Mouse (Mus musculus) liver, adult 2 months (tissue): ENCODE results near the gene Arhgap44. TPM values are rescaled to one million over a fixed set of nuclear protein-coding genes. Genes with fewer than 3 reads are reported as not detected.

Experiments
- DNase-seq: peaks from one replicate; pipeline ENCODE4 v3.0.0-alpha.2; 2011; ENCODE audit warnings: low read depth, low spot score; ENCODE audit errors: extremely low read depth
- H3K27ac ChIP-seq: fragments of 200-500 bp; replicated peaks from 2 replicates; pipeline ENCODE4 v1.5.1; 2012; ENCODE audit warnings: low read depth, mild to moderate bottlenecking, control low read depth, inconsistent platforms, low read length; ENCODE audit not compliant: insufficient read depth
- H3K27me3 ChIP-seq: fragments of 200-500 bp; 2 replicates; pipeline ENCODE4 v1.6.1; 2012; ENCODE audit warnings: mild to moderate bottlenecking, moderate library complexity, low read length, inconsistent platforms; ENCODE audit not compliant: control insufficient read depth, insufficient read depth
- H3K36me3 ChIP-seq: fragments of 200-500 bp; 2 replicates; pipeline ENCODE4 v1.6.1; 2012; ENCODE audit warnings: low read length, inconsistent platforms; ENCODE audit not compliant: control insufficient read depth, insufficient read depth
- H3K4me1 ChIP-seq: fragments of 200-500 bp; 2 replicates; pipeline ENCODE4 v1.6.1; 2011; ENCODE audit warnings: low read length; ENCODE audit not compliant: control insufficient read depth, insufficient read depth
- H3K4me3 ChIP-seq: fragments of 200-500 bp; 2 replicates; pipeline ENCODE4 v1.5.1; 2011; ENCODE audit warnings: low read depth, mild to moderate bottlenecking, control low read depth, low read length, moderate library complexity; ENCODE audit not compliant: insufficient read depth
- H3K79me2 ChIP-seq: fragments of 200-500 bp; 2 replicates; pipeline ENCODE4 v1.6.1; 2012; ENCODE audit warnings: inconsistent platforms, mild to moderate bottlenecking, low read length, moderate library complexity; ENCODE audit not compliant: control insufficient read depth, insufficient read depth
- H3K9ac ChIP-seq: fragments of 200-500 bp; 2 replicates; pipeline ENCODE4 v1.6.1; 2012; ENCODE audit warnings: low read depth, mild to moderate bottlenecking, control low read depth, inconsistent platforms, low read length
- CTCF ChIP-seq: fragments of 200-500 bp; IDR thresholded peaks from 2 replicates; pipeline ENCODE4 v1.5.1; 2011; ENCODE audit warnings: low read depth, low read length, control low read depth
- POLR2A ChIP-seq: fragments of 200-500 bp; IDR thresholded peaks from 2 replicates; pipeline ENCODE4 v1.6.1; 2011; ENCODE audit warnings: low read length, control low read depth; ENCODE audit not compliant: insufficient read depth; ENCODE audit errors: extremely low read depth
- WGBS: fragments of 180-500 bp; shearing (Covaris S2); methylation state at CpG from one replicate; pipeline ENCODE4 v1.1.7; 2018; 5-methylcytosine and 5-hydroxymethylcytosine counted together
- polyA plus RNA-seq: library from polyadenylated mRNA; depleted of rRNA; stranded (reverse); fragments of >200 nt; gene quantifications from 2 replicates; pipeline ENCODE4 v1.2.3, GENCODE M21; 2012
- total RNA-seq: library from RNA; depleted of rRNA; stranded (reverse); fragments of >200 nt; gene quantifications from 2 replicates; pipeline ENCODE4 v1.2.3, GENCODE M21; 2014

Arhgap44 gene
- total and polyA plus RNA-seq, 2 experiments, result 0.64 to 0.65 TPM

GRCm38 (mm10) chr11:64999685-65000084, 163.1 kb downstream of the Arhgap44 start:
- H3K27ac ChIP-seq, result no peak overlapping the region
- H3K36me3 ChIP-seq, result peaks cover 35% of the 10 kb centered on the region
- WGBS, result 93% methylated on average over 5 of the region's 5 CpGs
- TF ChIP-seq POLR2A, result no peak
- no peak for DNase-seq
- H3K79me2 ChIP-seq, result no peaks in the 10 kb centered on the region
- no peaks in the 10 kb centered on the region for H3K4me1 ChIP-seq
- H3K9ac ChIP-seq, result no peak overlapping the region
- no peak overlapping the region for H3K4me3 ChIP-seq
- no peaks in the 10 kb centered on the region for H3K27me3 ChIP-seq

- 65% methylated on average over 3 of the region's 3 CpGs for WGBS
- DNase-seq, result no peak
- no peaks in the 10 kb centered on the region for H3K79me2 ChIP-seq
Measured at GRCm38 (mm10) chr11:64998439-64998838, 164.3 kb downstream of the Arhgap44 start.

GRCm38 (mm10) chr11:64988556-64988955, 174.2 kb downstream of the Arhgap44 start:
- peaks cover 66% of the 10 kb centered on the region for H3K36me3 ChIP-seq
- WGBS, result 97% methylated on average over 2 of the region's 2 CpGs
- H3K79me2 ChIP-seq, result no peaks in the 10 kb centered on the region
- H3K4me3 ChIP-seq, result no peak overlapping the region
- H3K9ac ChIP-seq, result no peak overlapping the region
- no peaks in the 10 kb centered on the region for H3K4me1 ChIP-seq
- no peak overlapping the region for H3K27ac ChIP-seq
- no peak for DNase-seq
- TF ChIP-seq POLR2A, result no peak
- no peak for TF ChIP-seq CTCF
- H3K27me3 ChIP-seq, result no peaks in the 10 kb centered on the region

More at GRCm38 (mm10) chr11:64998439-64998838, 164.3 kb downstream of the Arhgap44 start:
- peaks cover 45% of the 10 kb centered on the region for H3K36me3 ChIP-seq
- H3K4me1 ChIP-seq, result no peaks in the 10 kb centered on the region
- H3K4me3 ChIP-seq, result no peak overlapping the region
- H3K27ac ChIP-seq, result no peak overlapping the region
- TF ChIP-seq POLR2A (no peak), CTCF (no peak)
- no peak overlapping the region for H3K9ac ChIP-seq
- H3K27me3 ChIP-seq, result no peaks in the 10 kb centered on the region

- peaks cover 4% of the 10 kb centered on the region for H3K4me1 ChIP-seq
- 10% methylated on average over 9 of the region's 9 CpGs for WGBS
- H3K27ac ChIP-seq, result no peak overlapping the region
- no peak for DNase-seq
- H3K27me3 ChIP-seq, result no peaks in the 10 kb centered on the region
- no peaks in the 10 kb centered on the region for H3K79me2 ChIP-seq
- peak overlapping the region; percentile 87 for H3K9ac ChIP-seq
- H3K36me3 ChIP-seq, result peaks cover 14% of the 10 kb centered on the region
- TF ChIP-seq CTCF (no peak), POLR2A (no peak)
- peak overlapping the region; percentile 72 for H3K4me3 ChIP-seq
Measured at GRCm38 (mm10) chr11:64979489-64979845, 183.3 kb downstream of the Arhgap44 start.

- Histone ChIP-seq H3K27ac (no peak within 1 kb of the TSS), H3K4me3 (peak within 1 kb of the TSS; percentile 72)
- under 1% methylated on average over 65 of the region's 65 CpGs for WGBS
Measured at GRCm38 (mm10) chr11:64978720-64979488, 183.9 kb downstream of the Arhgap44 start, which contains the start of gene Elac2. Elac2 (plus strand) TSS chr11:64979038.

GRCm38 (mm10) chr11:64972418-64972817, 190.3 kb downstream of the Arhgap44 start:
- no peaks in the 10 kb centered on the region for H3K79me2 ChIP-seq
- no peak for DNase-seq
- H3K27ac ChIP-seq, result no peak overlapping the region
- H3K9ac ChIP-seq, result no peak overlapping the region
- H3K27me3 ChIP-seq, result no peaks in the 10 kb centered on the region
- TF ChIP-seq CTCF, result no peak
- no peak for TF ChIP-seq POLR2A
- H3K4me3 ChIP-seq, result no peak overlapping the region
- no peaks in the 10 kb centered on the region for H3K36me3 ChIP-seq
- WGBS, result 68% methylated on average over 2 of the region's 2 CpGs
- H3K4me1 ChIP-seq, result no peaks in the 10 kb centered on the region

More at GRCm38 (mm10) chr11:64978720-64979488, 183.9 kb downstream of the Arhgap44 start, which contains the start of gene Elac2:
- Histone ChIP-seq H3K9ac (peak within 1 kb of the TSS; percentile 87), H3K36me3 (peaks cover 9% of the 10 kb centered on the region; the same call in 1 of the 2 replicates), H3K27me3 (no peaks in the 10 kb centered on the region), H3K79me2 (no peaks in the 10 kb centered on the region), H3K4me1 (peaks cover 4% of the 10 kb centered on the region)
- peak; percentile 92 for DNase-seq
- TF ChIP-seq POLR2A (0 out of 2 replicates have a peak, but pooled peaks have one; percentile 43), CTCF (no peak)
